Mouse (Mus musculus) forebrain, embryonic 15.5 days (tissue): Measurements from ENCODE around the gene Gm29776. TPM values are rescaled to one million over a fixed set of nuclear protein-coding genes. Genes with fewer than 3 reads are reported as not detected.
A peak's percentile ranks its signal among the peaks of the same experiment; 100 is the strongest.

Experiments
- ATAC-seq: fragments of 200-750 bp; cut with Nextera tagmentation; replicated peaks from 2 replicates; pipeline ENCODE4 v1.8.0; 2017; ENCODE audit warnings: mild to moderate bottlenecking, moderate TSS enrichment, moderate library complexity
- H3K27ac ChIP-seq: fragments of 300-500 bp; sonication (generic); replicated peaks from 2 replicates; pipeline ENCODE4 v1.5.1; 2015; ENCODE audit warnings: mild to moderate bottlenecking, inconsistent platforms
- H3K27me3 ChIP-seq: fragments of 300-500 bp; sonication (generic); 2 replicates; pipeline ENCODE4 v1.6.1; 2015; ENCODE audit warnings: inconsistent platforms
- H3K36me3 ChIP-seq: fragments of 300-500 bp; sonication (generic); 2 replicates; pipeline ENCODE4 v1.6.1; 2015; ENCODE audit warnings: mild to moderate bottlenecking, inconsistent platforms
- H3K4me1 ChIP-seq: fragments of 300-500 bp; sonication (generic); 2 replicates; pipeline ENCODE4 v1.6.1; 2015; ENCODE audit warnings: inconsistent platforms
- H3K4me2 ChIP-seq: fragments of 300-500 bp; sonication (generic); replicated peaks from 2 replicates; pipeline ENCODE4 v1.6.1; 2015; ENCODE audit warnings: mild to moderate bottlenecking, inconsistent platforms
- H3K4me3 ChIP-seq: fragments of 300-500 bp; sonication (generic); 2 replicates; pipeline ENCODE4 v1.5.1; 2015; ENCODE audit warnings: mild to moderate bottlenecking, inconsistent platforms
- H3K9ac ChIP-seq: fragments of 300-500 bp; sonication (generic); replicated peaks from 2 replicates; pipeline ENCODE4 v1.6.1; 2015; ENCODE audit warnings: mild to moderate bottlenecking, inconsistent platforms
- H3K9me3 ChIP-seq: fragments of 300-500 bp; sonication (generic); 2 replicates; pipeline ENCODE4 v1.6.1; 2016; ENCODE audit warnings: inconsistent platforms
- WGBS: fragments of 180-500 bp; shearing (Covaris S2); methylation state at CpG from one replicate; pipeline ENCODE4 v1.1.7; 2015; ENCODE audit warnings: mixed read lengths; 5-methylcytosine and 5-hydroxymethylcytosine counted together
- polyA plus RNA-seq: library from polyadenylated mRNA; unstranded; fragments of >200 nt; fragmentation: Nextera tagmentation; extraction: Ambion mirVana; gene quantifications from 2 replicates; pipeline ENCODE4 v1.2.1, GENCODE M21; 2015

The Gm29776 gene
- polyA plus RNA-seq, 1 experiment from 2014 or later: 0.25 TPM

DNA sequence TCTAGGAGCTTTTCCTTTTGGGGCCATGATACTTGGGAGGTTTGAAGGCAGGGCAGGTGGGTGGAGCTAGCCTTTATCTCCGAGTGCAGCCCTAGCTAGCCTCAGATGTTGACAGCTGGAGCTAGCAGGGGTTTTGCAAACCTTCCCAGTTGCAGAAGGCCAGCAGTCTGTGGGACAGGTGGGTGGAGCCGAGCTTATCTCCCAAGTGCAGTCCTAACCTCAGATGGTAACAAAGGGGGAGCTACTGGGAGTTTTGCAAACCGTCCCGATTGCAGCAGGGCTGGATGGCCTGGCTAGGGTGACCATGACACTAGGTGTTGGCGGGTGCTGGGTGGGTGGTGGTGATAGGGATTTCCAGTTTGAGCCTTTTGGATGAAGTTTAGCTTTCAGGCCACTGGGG lies 7.2 kb upstream of the Gm29776 start:
- no peak for ATAC-seq
- Histone ChIP-seq H3K27me3 (no peaks in the 10 kb centered on the region), H3K4me1 (no peaks in the 10 kb centered on the region), H3K9me3 (no peaks in the 10 kb centered on the region), H3K36me3 (no peaks in the 10 kb centered on the region), H3K4me2 (no peak overlapping the region), H3K4me3 (no peak overlapping the region), H3K27ac (no peak overlapping the region), H3K9ac (no peak overlapping the region)
- 59% methylated on average over 5 of the region's 5 CpGs for WGBS

- Histone ChIP-seq H3K9me3 (no peaks in the 10 kb centered on the region), H3K4me2 (no peak overlapping the region), H3K36me3 (no peaks in the 10 kb centered on the region), H3K27me3 (no peaks in the 10 kb centered on the region), H3K4me3 (no peak overlapping the region), H3K9ac (no peak overlapping the region), H3K4me1 (no peaks in the 10 kb centered on the region), H3K27ac (no peak overlapping the region)
- 67% methylated on average over 10 of the region's 10 CpGs for WGBS
- no peak for ATAC-seq
Measured at GRCm38 (mm10) chr14:54703207-54703606, 4.6 kb upstream of the Gm29776 start.

GRCm38 (mm10) chr14:54701298-54701697 lies 2.7 kb upstream of the Gm29776 start:
- Histone ChIP-seq H3K27me3 (no peaks in the 10 kb centered on the region), H3K4me2 (no peak overlapping the region), H3K4me3 (no peak overlapping the region), H3K36me3 (no peaks in the 10 kb centered on the region), H3K27ac (no peak overlapping the region), H3K4me1 (no peaks in the 10 kb centered on the region), H3K9me3 (no peaks in the 10 kb centered on the region), H3K9ac (no peak overlapping the region)
- 0 out of 2 replicates have a peak, but pooled peaks have one; percentile 19 for ATAC-seq
- 17% methylated on average over 6 of the region's 6 CpGs for whole genome bisulfite sequencing

DNA sequence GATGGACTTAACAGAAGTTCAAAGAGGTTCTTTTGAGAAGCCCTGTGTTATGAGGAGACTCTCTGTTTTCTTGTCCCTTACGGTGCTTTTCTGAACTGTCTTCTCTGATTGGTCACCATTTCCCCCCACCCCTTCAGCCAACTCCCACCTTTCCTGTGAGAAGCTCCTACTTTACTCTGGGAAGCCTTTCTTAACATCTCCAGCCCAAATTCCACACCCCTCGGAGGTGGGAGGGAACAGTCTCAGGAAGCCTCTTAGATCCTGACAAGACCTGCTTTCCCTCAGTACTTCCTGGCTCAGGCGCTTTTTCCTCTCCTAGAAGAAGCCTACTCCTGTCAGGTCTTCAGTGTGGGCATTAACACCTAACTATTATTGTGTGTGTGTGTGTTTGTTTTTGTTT lies 953 bp upstream of the Gm29776 start:
- Histone ChIP-seq H3K4me3 (no peak overlapping the region), H3K27ac (no peak overlapping the region), H3K27me3 (no peaks in the 10 kb centered on the region), H3K36me3 (no peaks in the 10 kb centered on the region), H3K4me1 (no peaks in the 10 kb centered on the region), H3K9me3 (no peaks in the 10 kb centered on the region), H3K9ac (no peak overlapping the region), H3K4me2 (no peak overlapping the region)
- no peak for ATAC-seq
- 54% methylated on average over 3 of the region's 3 CpGs for WGBS

- Histone ChIP-seq H3K4me2 (no peak overlapping the region), H3K27ac (no peak overlapping the region), H3K9me3 (no peaks in the 10 kb centered on the region), H3K27me3 (no peaks in the 10 kb centered on the region), H3K4me1 (no peaks in the 10 kb centered on the region), H3K36me3 (0 out of 2 replicates have a peak, but pooled peaks cover 13% of the 10 kb centered on the region), H3K4me3 (no peak overlapping the region), H3K9ac (no peak overlapping the region)
- ATAC-seq: no peak
- 91% methylated on average over 4 of the region's 4 CpGs for WGBS
Measured at GRCm38 (mm10) chr14:54696752-54697151, 1.9 kb downstream of the Gm29776 start.

GRCm38 (mm10) chr14:54695042-54695441 lies 3.6 kb downstream of the Gm29776 start:
- H3K9me3 ChIP-seq: no peaks in the 10 kb centered on the region
- H3K9ac ChIP-seq: no peak overlapping the region

GRCm38 (mm10) chr14:54687251-54687650 lies 11.4 kb downstream of the Gm29776 start:
- no peak for ATAC-seq
- WGBS: 8% methylated on average over 8 of the region's 8 CpGs
- Histone ChIP-seq H3K4me2 (peak overlapping the region; percentile 67), H3K9me3 (no peaks in the 10 kb centered on the region), H3K27ac (peak overlapping the region; percentile 67), H3K9ac (peak overlapping the region; percentile 64), H3K4me3 (peak overlapping the region; percentile 83), H3K4me1 (peaks cover 37% of the 10 kb centered on the region), H3K27me3 (no peaks in the 10 kb centered on the region), H3K36me3 (peaks cover 28% of the 10 kb centered on the region)

More at GRCm38 (mm10) chr14:54695042-54695441, 3.6 kb downstream of the Gm29776 start:
- Histone ChIP-seq H3K36me3 (peaks cover 23% of the 10 kb centered on the region), H3K27ac (no peak overlapping the region), H3K27me3 (no peaks in the 10 kb centered on the region), H3K4me3 (no peak overlapping the region), H3K4me1 (no peaks in the 10 kb centered on the region), H3K4me2 (no peak overlapping the region)
- WGBS: 87% methylated on average over 6 of the region's 6 CpGs
- no peak for ATAC-seq

GRCm38 (mm10) chr14:54686522-54687143 lies 12.0 kb downstream of the Gm29776 start, which contains the start of gene Acin1:
Acin1 (minus strand) TSS chr14:54686931.
- H3K4me2 ChIP-seq: peak within 1 kb of the TSS; percentile 80
- peak within 1 kb of the TSS; percentile 94 for H3K27ac ChIP-seq
- peaks cover 34% of the 10 kb centered on the region for H3K36me3 ChIP-seq
- peak; percentile 98 for ATAC-seq
- H3K27me3 ChIP-seq: no peaks in the 10 kb centered on the region
- peak within 1 kb of the TSS; percentile 83 for H3K4me3 ChIP-seq
- H3K9me3 ChIP-seq: no peaks in the 10 kb centered on the region
- H3K4me1 ChIP-seq: peaks cover 37% of the 10 kb centered on the region
- under 1% methylated on average over 44 of the region's 44 CpGs for WGBS
- H3K9ac ChIP-seq: peak within 1 kb of the TSS; percentile 96

- Histone ChIP-seq H3K4me3 (peak within 1 kb of the TSS; percentile 83), H3K27me3 (no peaks in the 10 kb centered on the region), H3K4me2 (peak within 1 kb of the TSS; percentile 80), H3K9ac (peak within 1 kb of the TSS; percentile 96), H3K4me1 (peaks cover 37% of the 10 kb centered on the region), H3K27ac (peak within 1 kb of the TSS; percentile 94), H3K9me3 (no peaks in the 10 kb centered on the region), H3K36me3 (peaks cover 36% of the 10 kb centered on the region)
- ATAC-seq: peak; percentile 75
- WGBS: under 1% methylated on average over 41 of the region's 41 CpGs
Measured at GRCm38 (mm10) chr14:54686063-54686521, 12.5 kb downstream of the Gm29776 start, which contains the start of gene 1700123O20Rik. 1700123O20Rik (plus strand) TSS chr14:54686216.

- H3K27me3 ChIP-seq: no peaks in the 10 kb centered on the region
- ATAC-seq: no peak
- H3K9me3 ChIP-seq: no peaks in the 10 kb centered on the region
- peaks cover 37% of the 10 kb centered on the region for H3K4me1 ChIP-seq
- WGBS: 14% methylated on average over 8 of the region's 8 CpGs
- peak overlapping the region; percentile 96 for H3K9ac ChIP-seq
- peak overlapping the region; percentile 94 for H3K27ac ChIP-seq
- H3K4me3 ChIP-seq: peak overlapping the region; percentile 83
- peak overlapping the region; percentile 80 for H3K4me2 ChIP-seq
- peaks cover 35% of the 10 kb centered on the region for H3K36me3 ChIP-seq
Measured at GRCm38 (mm10) chr14:54685471-54685870, 13.2 kb downstream of the Gm29776 start.

- no peaks in the 10 kb centered on the region for H3K9me3 ChIP-seq
- H3K4me2 ChIP-seq: no peak overlapping the region
- no peak overlapping the region for H3K27ac ChIP-seq
- H3K36me3 ChIP-seq: peaks cover 40% of the 10 kb centered on the region
- peaks cover 20% of the 10 kb centered on the region for H3K4me1 ChIP-seq
- no peak overlapping the region for H3K4me3 ChIP-seq
- ATAC-seq: no peak
- no peaks in the 10 kb centered on the region for H3K27me3 ChIP-seq
- WGBS: 92% methylated on average over 3 of the region's 3 CpGs
- H3K9ac ChIP-seq: no peak overlapping the region
Measured at GRCm38 (mm10) chr14:54682396-54682795, 16.2 kb downstream of the Gm29776 start.

GRCm38 (mm10) chr14:54678657-54679304 lies 19.9 kb downstream of the Gm29776 start:
- ATAC-seq: no peak
- no peaks in the 10 kb centered on the region for H3K27me3 ChIP-seq
- no peak overlapping the region for H3K9ac ChIP-seq
- no peak overlapping the region for H3K27ac ChIP-seq
- H3K36me3 ChIP-seq: peaks cover 60% of the 10 kb centered on the region
- H3K4me2 ChIP-seq: no peak overlapping the region
- H3K4me1 ChIP-seq: peaks cover 4% of the 10 kb centered on the region; the same call in 1 of the 2 replicates
- 88% methylated on average over 16 of the region's 16 CpGs for WGBS
- no peak overlapping the region for H3K4me3 ChIP-seq
- no peaks in the 10 kb centered on the region for H3K9me3 ChIP-seq
